16 mouse cellular contexts compared by ENCODE assay signal in genomic region chr14:45826023-45826422, GRCm38 (mm10).
A peak's percentile ranks its signal among the peaks of the same experiment; 100 is the strongest.
DNase-seq lines count a peak whose midpoint lies in the region; ATAC-seq and TF ChIP-seq lines count a peak whose summit lies in the region.
"Had no signal": no experiment of that assay in that cellular context is flagged by ENCODE, and none has a peak within 500 bp of the region (broad histone marks: within the 10 kb centered on the region; RNA-seq: fewer than 3 reads in every experiment).

No protein-coding gene starts in this region.

- ATAC-seq in hindbrain, embryonic 11.5 days (ENCODE audit: low FRiP score), result no peak
- peak; percentile 67; the same call in 1 of the 2 replicates for ATAC-seq in embryonic facial prominence, embryonic 15.5 days (ENCODE audit: insufficient number of reproducible peaks, low FRiP score, low TSS enrichment, low read depth)
- ATAC-seq in limb, embryonic 14.5 days (ENCODE audit: low FRiP score, low read depth), result peak; percentile 76
- no peak for ATAC-seq in monocyte, adult 5-6 weeks (replicated peaks; ENCODE audit: insufficient number of reproducible peaks, low FRiP score, low TSS enrichment, poor library complexity, severe bottlenecking)
- ATAC-seq in megakaryocyte progenitor cell, adult 5-6 weeks (replicated peaks; ENCODE audit: poor library complexity), result no peak
- ATAC-seq: forebrain, embryonic 14.5 days; intestine, embryonic 15.5 days had no signal

- no peaks in the 10 kb centered on the region for H3K9me3 ChIP-seq in hindbrain, embryonic 11.5 days (ENCODE audit: control insufficient read depth, low read length)
- H3K9me3 ChIP-seq in hindbrain, embryonic 10.5 days, result no peaks in the 10 kb centered on the region
- H3K9me3 ChIP-seq in embryonic facial prominence, embryonic 15.5 days (replicated peaks), result no peaks in the 10 kb centered on the region
- no peaks in the 10 kb centered on the region for H3K9me3 ChIP-seq in limb, embryonic 14.5 days (ENCODE audit: control insufficient read depth, low read length)
- H3K9me3 ChIP-seq: hindbrain, embryonic 13.5 days; intestine, embryonic 15.5 days; neural tube, embryonic 13.5 days had no signal

- no peak overlapping the region for H3K4me3 ChIP-seq in hindbrain, embryonic 11.5 days (ENCODE audit: low read depth, low read length)
- no peak overlapping the region for H3K4me3 ChIP-seq in hindbrain, embryonic 10.5 days
- no peak overlapping the region for H3K4me3 ChIP-seq in embryonic facial prominence, embryonic 15.5 days (replicated peaks)
- no peak overlapping the region for H3K4me3 ChIP-seq in limb, embryonic 14.5 days (replicated peaks; ENCODE audit: low read length)
- H3K4me3 ChIP-seq: hindbrain, embryonic 13.5 days; intestine, embryonic 15.5 days; neural tube, embryonic 13.5 days had no signal

- H3K27me3 ChIP-seq in hindbrain, embryonic 11.5 days (ENCODE audit: control insufficient read depth, insufficient read depth, low read length), result no peaks in the 10 kb centered on the region
- H3K27me3 ChIP-seq in hindbrain, embryonic 10.5 days (ENCODE audit: insufficient read depth, poor library complexity, severe bottlenecking), result no peaks in the 10 kb centered on the region
- H3K27me3 ChIP-seq in embryonic facial prominence, embryonic 15.5 days, result no peaks in the 10 kb centered on the region
- H3K27me3 ChIP-seq in limb, embryonic 14.5 days (ENCODE audit: control insufficient read depth, insufficient read depth, low read length), result no peaks in the 10 kb centered on the region
- H3K27me3 ChIP-seq: hindbrain, embryonic 13.5 days; intestine, embryonic 15.5 days; neural tube, embryonic 13.5 days had no signal

- H3K4me1 ChIP-seq in hindbrain, embryonic 11.5 days (replicated peaks; ENCODE audit: control insufficient read depth, insufficient read depth, low read length), result no peaks in the 10 kb centered on the region
- no peaks in the 10 kb centered on the region for H3K4me1 ChIP-seq in hindbrain, embryonic 10.5 days (replicated peaks)
- H3K4me1 ChIP-seq in embryonic facial prominence, embryonic 15.5 days, result peaks cover 6% of the 10 kb centered on the region; the same call in 1 of the 2 replicates
- H3K4me1 ChIP-seq in limb, embryonic 14.5 days (ENCODE audit: control insufficient read depth, insufficient read depth, low read length), result 0 out of 2 replicates have a peak, but pooled peaks cover 3% of the 10 kb centered on the region
- H3K4me1 ChIP-seq: hindbrain, embryonic 13.5 days; intestine, embryonic 15.5 days; neural tube, embryonic 13.5 days had no signal

- H3K36me3 ChIP-seq in hindbrain, embryonic 11.5 days (ENCODE audit: control insufficient read depth, insufficient read depth, low read length), result no peaks in the 10 kb centered on the region
- H3K36me3 ChIP-seq in hindbrain, embryonic 10.5 days, result no peaks in the 10 kb centered on the region
- no peaks in the 10 kb centered on the region for H3K36me3 ChIP-seq in embryonic facial prominence, embryonic 15.5 days
- H3K36me3 ChIP-seq in limb, embryonic 14.5 days (ENCODE audit: control insufficient read depth, insufficient read depth, low read length), result no peaks in the 10 kb centered on the region
- H3K36me3 ChIP-seq: hindbrain, embryonic 13.5 days; intestine, embryonic 15.5 days; neural tube, embryonic 13.5 days had no signal

- H3K9ac ChIP-seq in hindbrain, embryonic 11.5 days (ENCODE audit: low read depth, low read length), result no peak overlapping the region
- H3K9ac ChIP-seq in embryonic facial prominence, embryonic 15.5 days, result no peak overlapping the region
- no peak overlapping the region for H3K9ac ChIP-seq in limb, embryonic 14.5 days (ENCODE audit: low read depth, low read length, severe bottlenecking)
- H3K9ac ChIP-seq: hindbrain, embryonic 13.5 days; intestine, embryonic 15.5 days; neural tube, embryonic 13.5 days had no signal

- H3K4me2 ChIP-seq in hindbrain, embryonic 11.5 days (replicated peaks; ENCODE audit: low read depth, low read length), result no peak overlapping the region
- H3K4me2 ChIP-seq in embryonic facial prominence, embryonic 15.5 days (replicated peaks), result peak overlapping the region; percentile 28; the same call in 1 of the 2 replicates
- H3K4me2 ChIP-seq in limb, embryonic 14.5 days (replicated peaks; ENCODE audit: low read depth, low read length, severe bottlenecking), result no peak overlapping the region
- H3K4me2 ChIP-seq: hindbrain, embryonic 13.5 days; intestine, embryonic 15.5 days; midbrain, embryonic 11.5 days; neural tube, embryonic 13.5 days had no signal

- TF ChIP-seq POLR2A in limb, embryonic 14.5 days (IDR thresholded peaks at IDR 0.05; ENCODE audit: borderline replicate concordance, extremely low read depth, insufficient read depth, insufficient read length), result no peak

- 71% methylated on average over 3 of the region's 3 CpGs for WGBS in hindbrain, embryonic 11.5 days
- WGBS in hindbrain, embryonic 10.5 days, result 78% methylated on average over 3 of the region's 3 CpGs
- WGBS in embryonic facial prominence, embryonic 15.5 days, result 32% methylated on average over 3 of the region's 3 CpGs
- WGBS in limb, embryonic 14.5 days, result 29% methylated on average over 3 of the region's 3 CpGs

- H3K27ac ChIP-seq in hindbrain, embryonic 11.5 days (ENCODE audit: low read depth, low read length), result no peak overlapping the region
- H3K27ac ChIP-seq in hindbrain, embryonic 10.5 days, result no peak overlapping the region
- H3K27ac ChIP-seq in embryonic facial prominence, embryonic 15.5 days (replicated peaks), result peak overlapping the region; percentile 58; the same call in 1 of the 2 replicates
- H3K27ac ChIP-seq in limb, embryonic 14.5 days (replicated peaks; ENCODE audit: low read depth, low read length), result 0 out of 2 replicates have a peak overlapping the region, but pooled peaks have one; percentile 2
- H3K27ac ChIP-seq: hindbrain, embryonic 13.5 days; intestine, embryonic 15.5 days; neural tube, embryonic 13.5 days had no signal

- peak; percentile 4 for DNase-seq in hindbrain, embryonic 11.5 days (ENCODE audit: low spot score)
- DNase-seq in hindbrain, embryonic 10.5 days (ENCODE audit: low spot score), result no peak
- DNase-seq in limb, embryonic 14.5 days (ENCODE audit: low spot score), result peak; percentile 60
- DNase-seq in right cerebral cortex, postnatal 36 days (ENCODE audit: low spot score in 2 of 2), result no peak
- DNase-seq: cerebellum, adult 9-10 months; layer of hippocampus, postnatal 36 days; left cerebral cortex, postnatal 4 days; lung, postnatal 14 days had no signal

Comparison
In these comparisons a context has a peak if more than half of its experiments do, and no peak if none do; other contexts are left out.
1. DNase-seq: peak in hindbrain, embryonic 11.5 days (single experiment) and limb, embryonic 14.5 days (single experiment); none in hindbrain, embryonic 10.5 days (single experiment) and right cerebral cortex, postnatal 36 days (0 of 2).
2. ATAC-seq: peak in embryonic facial prominence, embryonic 15.5 days (single experiment) and limb, embryonic 14.5 days (single experiment); none in hindbrain, embryonic 11.5 days (single experiment), monocyte, adult 5-6 weeks (single experiment) and megakaryocyte progenitor cell, adult 5-6 weeks (single experiment).
3. H3K27ac ChIP-seq: peak in embryonic facial prominence, embryonic 15.5 days (single experiment) and limb, embryonic 14.5 days (single experiment); none in hindbrain, embryonic 11.5 days (single experiment) and hindbrain, embryonic 10.5 days (single experiment).